Mouse (Mus musculus) kidney, postnatal 0 days (tissue): ENCODE results near the gene Ppih. TPM values are rescaled to one million over a fixed set of nuclear protein-coding genes. Genes with fewer than 3 reads are reported as not detected.
"Not testable (repeated sequence)": the region's sequence is repeated elsewhere in the genome, so short reads cannot be mapped to it uniquely, and the experiment has no call there.

Experiments used
- ATAC-seq: fragments of 200-750 bp; cut with Nextera tagmentation; replicated peaks from 2 replicates; pipeline ENCODE4 v1.8.0; 2017; ENCODE audit warnings: low read depth, moderate number of reproducible peaks, moderate TSS enrichment, moderate library complexity; ENCODE audit not compliant: low FRiP score
- DNase-seq: peaks from one replicate; pipeline ENCODE4 v3.0.0-alpha.2; 2016; ENCODE audit warnings: low spot score
- H3K27ac ChIP-seq: fragments of 300-500 bp; sonication (generic); 2 replicates; pipeline ENCODE4 v1.5.1; 2014; ENCODE audit warnings: mild to moderate bottlenecking
- H3K27me3 ChIP-seq: fragments of 300-500 bp; sonication (generic); 2 replicates; pipeline ENCODE4 v1.6.1; 2014; ENCODE audit warnings: low read length, mixed read lengths; ENCODE audit not compliant: insufficient read depth
- H3K36me3 ChIP-seq: fragments of 300-500 bp; sonication (generic); 2 replicates; pipeline ENCODE4 v1.6.1; 2014; ENCODE audit warnings: low read length, mixed read lengths; ENCODE audit not compliant: insufficient read depth
- H3K4me1 ChIP-seq: fragments of 300-500 bp; sonication (generic); replicated peaks from 2 replicates; pipeline ENCODE4 v1.6.1; 2014; ENCODE audit warnings: antibody characterized with exemption, low read length, mixed read lengths; ENCODE audit not compliant: insufficient read depth
- H3K4me2 ChIP-seq: fragments of 300-500 bp; sonication (generic); 2 replicates; pipeline ENCODE4 v1.6.1; 2014; ENCODE audit warnings: mild to moderate bottlenecking, low read length, moderate library complexity, mixed read lengths
- H3K4me3 ChIP-seq: fragments of 300-500 bp; sonication (generic); replicated peaks from 2 replicates; pipeline ENCODE4 v1.5.1; 2014; ENCODE audit warnings: low read depth, low read length
- H3K9ac ChIP-seq: fragments of 300-500 bp; sonication (generic); 2 replicates; pipeline ENCODE4 v1.6.1; 2014; ENCODE audit warnings: low read depth, low read length
- H3K9me3 ChIP-seq: fragments of 300-500 bp; sonication (generic); replicated peaks from 2 replicates; pipeline ENCODE4 v1.6.1; 2016; ENCODE audit warnings: low read length, inconsistent platforms, mixed read lengths
- CTCF ChIP-seq: IDR thresholded peaks from 2 replicates; pipeline ENCODE4 v1.5.1; 2016; ENCODE audit warnings: antibody characterized with exemption, low read depth, mild to moderate bottlenecking, moderate library complexity
- WGBS: fragments of 180-500 bp; shearing (Covaris S2); extraction: QIAGEN DNeasy Blood & Tissue Kit; methylation state at CpG from one replicate; pipeline ENCODE4 v1.1.7; 2014; 5-methylcytosine and 5-hydroxymethylcytosine counted together
- polyA plus RNA-seq: library from polyadenylated mRNA; unstranded; fragments of >200 nt; fragmentation: Nextera tagmentation; extraction: Ambion mirVana; gene quantifications from 2 replicates; pipeline ENCODE4 v1.2.1, GENCODE M21; 2015

The Ppih gene
- polyA plus RNA-seq, 1 experiment from 2014 or later = 74.6 TPM

GRCm38 (mm10) chr4:119293574-119294258 is 26.6 kb downstream of the Ppih start:
- Histone ChIP-seq H3K4me3 (peak overlapping the region; percentile 99), H3K36me3 (0 out of 2 replicates have a peak, but pooled peaks cover 3% of the 10 kb centered on the region), H3K9me3 (no peaks in the 10 kb centered on the region), H3K4me2 (peak overlapping the region; percentile 92), H3K9ac (peak overlapping the region; percentile 94), H3K27me3 (no peaks in the 10 kb centered on the region), H3K27ac (peak overlapping the region; percentile 86), H3K4me1 (0 out of 2 replicates have a peak, but pooled peaks cover 4% of the 10 kb centered on the region)
- no peak for TF ChIP-seq CTCF
- ATAC-seq = peak; percentile 22
- under 1% methylated on average over 63 of the region's 80 CpGs for WGBS
- DNase-seq = peak; percentile 18

- under 1% methylated on average over 24 of the region's 24 CpGs for WGBS
- Histone ChIP-seq H3K9me3 (no peaks in the 10 kb centered on the region), H3K36me3 (peaks cover 3% of the 10 kb centered on the region; the same call in 1 of the 2 replicates), H3K27me3 (no peaks in the 10 kb centered on the region), H3K4me3 (peak overlapping the region; percentile 99), H3K27ac (peak overlapping the region; percentile 86), H3K9ac (peak overlapping the region; percentile 94), H3K4me2 (peak overlapping the region; percentile 92), H3K4me1 (0 out of 2 replicates have a peak, but pooled peaks cover 4% of the 10 kb centered on the region)
- no peak for TF ChIP-seq CTCF
- peak; percentile 73 for DNase-seq
- no peak for ATAC-seq
These were observed 27.4 kb downstream of the Ppih start for GRCm38 (mm10) chr4:119292771-119293573.

GRCm38 (mm10) chr4:119291921-119292320 is 28.4 kb downstream of the Ppih start:
- peaks cover 6% of the 10 kb centered on the region for H3K36me3 ChIP-seq
- H3K27me3 ChIP-seq = no peaks in the 10 kb centered on the region
- TF ChIP-seq CTCF = no peak
- H3K9me3 ChIP-seq = no peaks in the 10 kb centered on the region
- no peak for ATAC-seq
- H3K9ac ChIP-seq = peak overlapping the region; percentile 94; the same call in 1 of the 2 replicates
- H3K27ac ChIP-seq = no peak overlapping the region
- H3K4me3 ChIP-seq = peak overlapping the region; percentile 99
- DNase-seq = no peak
- peak overlapping the region; percentile 92 for H3K4me2 ChIP-seq
- 0 out of 2 replicates have a peak, but pooled peaks cover 4% of the 10 kb centered on the region for H3K4me1 ChIP-seq
- 43% methylated on average over 1 of the region's 1 CpGs for WGBS

GRCm38 (mm10) chr4:119285336-119285735 is 35.0 kb downstream of the Ppih start:
- Histone ChIP-seq H3K9me3 (no peaks in the 10 kb centered on the region), H3K4me2 (no peak overlapping the region), H3K27me3 (no peaks in the 10 kb centered on the region), H3K27ac (peak overlapping the region; percentile 19), H3K9ac (no peak overlapping the region), H3K4me3 (no peak overlapping the region), H3K36me3 (peaks cover 46% of the 10 kb centered on the region), H3K4me1 (no peaks in the 10 kb centered on the region)
- no peak for TF ChIP-seq CTCF
- WGBS = 47% methylated on average over 2 of the region's 2 CpGs
- no peak for ATAC-seq
- DNase-seq = no peak

- H3K4me2 ChIP-seq = no peak overlapping the region
- no peak for TF ChIP-seq CTCF
- 83% methylated on average over 1 of the region's 1 CpGs for WGBS
These were observed 35.5 kb downstream of the Ppih start for GRCm38 (mm10) chr4:119284861-119285260.

GRCm38 (mm10) chr4:119278784-119279183 is 41.6 kb downstream of the Ppih start:
- H3K27me3 ChIP-seq, H3K4me3 ChIP-seq, H3K4me1 ChIP-seq, H3K9ac ChIP-seq, ATAC-seq, H3K9me3 ChIP-seq, H3K27ac ChIP-seq, DNase-seq, H3K4me2 ChIP-seq: not testable (repeated sequence)
- WGBS = 91% methylated on average over 15 of the region's 15 CpGs
- peaks cover 74% of the 10 kb centered on the region for H3K36me3 ChIP-seq

More at GRCm38 (mm10) chr4:119284861-119285260, 35.5 kb downstream of the Ppih start:
- Histone ChIP-seq H3K9me3 (no peaks in the 10 kb centered on the region), H3K27ac (0 out of 2 replicates have a peak overlapping the region, but pooled peaks have one; percentile 19), H3K36me3 (peaks cover 51% of the 10 kb centered on the region), H3K27me3 (no peaks in the 10 kb centered on the region), H3K4me1 (no peaks in the 10 kb centered on the region), H3K9ac (no peak overlapping the region), H3K4me3 (no peak overlapping the region)
- DNase-seq (no peak), ATAC-seq (no peak)
